Mouse (Mus musculus) C2C12 (cell line): ENCODE measurements at regions not wholly inside any gene's neighbourhood (a gene's known extent, or its start where the extent isn't known, plus 50 kb on each side); places are given as distances from the start of the nearest gene placed in this dataset.

ENCODE experiments used
- CTCF ChIP-seq: IDR thresholded peaks from one replicate; pipeline ENCODE4 v1.5.1; 2011; ENCODE audit not compliant: control insufficient read depth, insufficient read depth, insufficient read length
- FOSL1 ChIP-seq: IDR thresholded peaks from one replicate; pipeline ENCODE4 v1.8.0; 2011; ENCODE audit warnings: mild to moderate bottlenecking, low read length; ENCODE audit not compliant: poor library complexity, insufficient read depth, severe bottlenecking
- USF1 ChIP-seq: IDR thresholded peaks from one replicate; pipeline ENCODE4 v1.6.1; 2011; ENCODE audit warnings: low read depth, mild to moderate bottlenecking, control low read depth, moderate library complexity

- no peak for TF ChIP-seq CTCF
- TF ChIP-seq USF1, result no peak
- no peak for TF ChIP-seq FOSL1
Observed at GRCm38 (mm10) chr14:9071176-9071575, 405.1 kb upstream of the 4930452B06Rik start.
